Mouse (Mus musculus) skeletal muscle tissue, adult 2 months (tissue): ENCODE results near the gene Kcnk3.
A peak's percentile ranks its signal among the peaks of the same experiment; 100 is the strongest.

Experiments
- DNase-seq: peaks from one replicate; pipeline ENCODE4 v3.0.0-alpha.2; 2012; ENCODE audit warnings: low read depth, low spot score

The Kcnk3 gene

GRCm38 (mm10) chr5:30638041-30638440 is 50.1 kb downstream of the Kcnk3 start:
- DNase-seq, result peak; percentile 38

GRCm38 (mm10) chr5:30643477-30644179 is 55.7 kb downstream of the Kcnk3 start:
- no peak for DNase-seq

- no peak for DNase-seq
Measured at GRCm38 (mm10) chr5:30646036-30646435, 58.1 kb downstream of the Kcnk3 start.

GRCm38 (mm10) chr5:30647396-30647795 is 59.4 kb downstream of the Kcnk3 start:
- no peak for DNase-seq

GRCm38 (mm10) chr5:30647815-30648560 is 60.0 kb downstream of the Kcnk3 start, which contains the start of gene Slc35f6:
Gene Slc35f6, plus strand, starts transcription at chr5:30647933.
- DNase-seq, result peak; percentile 76

- no peak for DNase-seq
Measured at GRCm38 (mm10) chr5:30649558-30649957, 61.6 kb downstream of the Kcnk3 start.

GRCm38 (mm10) chr5:30650756-30651155 is 62.8 kb downstream of the Kcnk3 start:
- peak; percentile 47 for DNase-seq

GRCm38 (mm10) chr5:30651554-30651953 is 63.6 kb downstream of the Kcnk3 start:
- no peak for DNase-seq

GRCm38 (mm10) chr5:30653246-30653645 is 65.3 kb downstream of the Kcnk3 start:
- no peak for DNase-seq

GRCm38 (mm10) chr5:30655042-30655441 is 67.1 kb downstream of the Kcnk3 start:
- DNase-seq, result no peak

GRCm38 (mm10) chr5:30655526-30656195 is 67.7 kb downstream of the Kcnk3 start:
- DNase-seq, result no peak

GRCm38 (mm10) chr5:30659042-30659441 is 71.1 kb downstream of the Kcnk3 start:
- no peak for DNase-seq

- DNase-seq, result no peak
Measured at GRCm38 (mm10) chr5:30660278-30660677, 72.3 kb downstream of the Kcnk3 start.

GRCm38 (mm10) chr5:30660813-30661212 is 72.8 kb downstream of the Kcnk3 start:
- no peak for DNase-seq

- DNase-seq, result no peak
Measured at GRCm38 (mm10) chr5:30665360-30665759, 77.4 kb downstream of the Kcnk3 start.

- DNase-seq, result no peak
Measured at GRCm38 (mm10) chr5:30665968-30666367, 78.0 kb downstream of the Kcnk3 start.

- peak; percentile 96 for DNase-seq
Measured at GRCm38 (mm10) chr5:30666391-30667195, 78.6 kb downstream of the Kcnk3 start, which contains the start of gene Cenpa. Gene Cenpa, plus strand, starts transcription at chr5:30666777.

- DNase-seq, result no peak
Measured at GRCm38 (mm10) chr5:30667215-30667614, 79.2 kb downstream of the Kcnk3 start.

- no peak for DNase-seq
Measured at GRCm38 (mm10) chr5:30667686-30668085, 79.7 kb downstream of the Kcnk3 start.

GRCm38 (mm10) chr5:30668637-30669495 is 80.9 kb downstream of the Kcnk3 start:
- DNase-seq, result no peak

GRCm38 (mm10) chr5:30669496-30669830 is 81.5 kb downstream of the Kcnk3 start:
- no peak for DNase-seq
